Mouse (Mus musculus): ENCODE measurements at regions not wholly inside any gene's neighbourhood (a gene's known extent, or its start where the extent isn't known, plus 50 kb on each side); places are given as distances from the start of the nearest gene placed in this dataset.
"Not testable (repeated sequence)": the region's sequence is repeated elsewhere in the genome, so short reads cannot be mapped to it uniquely, and the experiment has no call there.

GRCm38 (mm10) chr2:107117564-107117963, 58.1 kb upstream of the Fshb start:
- no peak for DNase-seq (ENCODE audit: extremely low read depth, insufficient read length, low spot score)

- DNase-seq (ENCODE audit: extremely low read depth, insufficient read length, low spot score): no peak
Observed at GRCm38 (mm10) chr2:107118711-107119474, 59.4 kb upstream of the Fshb start.

- DNase-seq (ENCODE audit: extremely low read depth, insufficient read length, low spot score): no peak
Observed at GRCm38 (mm10) chr2:107119697-107120096, 60.2 kb upstream of the Fshb start.

GRCm38 (mm10) chr2:107133186-107133585, 73.7 kb upstream of the Fshb start:
- no peak for DNase-seq (ENCODE audit: extremely low read depth, insufficient read length, low spot score)

- no peak for DNase-seq (ENCODE audit: extremely low read depth, insufficient read length, low spot score)
Observed at GRCm38 (mm10) chr2:107149317-107149716, 89.9 kb upstream of the Fshb start.

GRCm38 (mm10) chr2:107149851-107150250, 90.4 kb upstream of the Fshb start:
- DNase-seq (ENCODE audit: extremely low read depth, insufficient read length, low spot score): no peak

GRCm38 (mm10) chr2:107150373-107150772, 90.9 kb upstream of the Fshb start:
- DNase-seq (ENCODE audit: extremely low read depth, insufficient read length, low spot score): no peak

GRCm38 (mm10) chr2:107151878-107152277, 92.4 kb upstream of the Fshb start:
- no peak for DNase-seq (ENCODE audit: extremely low read depth, insufficient read length, low spot score)

GRCm38 (mm10) chr2:107158836-107159402, 99.5 kb upstream of the Fshb start:
- DNase-seq (ENCODE audit: extremely low read depth, insufficient read length, low spot score): not testable (repeated sequence)

- DNase-seq (ENCODE audit: extremely low read depth, insufficient read length, low spot score): no peak
Observed at GRCm38 (mm10) chr2:107175721-107176120, 114.7 kb upstream of the Kcna4 start.

GRCm38 (mm10) chr2:107183066-107183465, 107.4 kb upstream of the Kcna4 start:
- no peak for DNase-seq (ENCODE audit: extremely low read depth, insufficient read length, low spot score)

GRCm38 (mm10) chr2:107184864-107185263, 105.6 kb upstream of the Kcna4 start:
- no peak for DNase-seq (ENCODE audit: extremely low read depth, insufficient read length, low spot score)

GRCm38 (mm10) chr2:107201856-107202473, 88.5 kb upstream of the Kcna4 start:
- peak; percentile 4 for DNase-seq (ENCODE audit: extremely low read depth, insufficient read length, low spot score)

- DNase-seq (ENCODE audit: extremely low read depth, insufficient read length, low spot score): no peak
Observed at GRCm38 (mm10) chr2:107202474-107202858, 88.0 kb upstream of the Kcna4 start.

- DNase-seq (ENCODE audit: extremely low read depth, insufficient read length, low spot score): no peak
Observed at GRCm38 (mm10) chr2:107221544-107221943, 68.9 kb upstream of the Kcna4 start.

- DNase-seq (ENCODE audit: extremely low read depth, insufficient read length, low spot score): no peak
Observed at GRCm38 (mm10) chr2:107224679-107225078, 65.8 kb upstream of the Kcna4 start.

GRCm38 (mm10) chr2:107227486-107227885, 63.0 kb upstream of the Kcna4 start:
- no peak for DNase-seq (ENCODE audit: extremely low read depth, insufficient read length, low spot score)

- no peak for DNase-seq (ENCODE audit: extremely low read depth, insufficient read length, low spot score)
Observed at GRCm38 (mm10) chr2:107228287-107228686, 62.2 kb upstream of the Kcna4 start.

GRCm38 (mm10) chr2:107231680-107232079, 58.8 kb upstream of the Kcna4 start:
- no peak for DNase-seq (ENCODE audit: extremely low read depth, insufficient read length, low spot score)

GRCm38 (mm10) chr2:107232885-107233284, 57.6 kb upstream of the Kcna4 start:
- DNase-seq (ENCODE audit: extremely low read depth, insufficient read length, low spot score): no peak
